Mouse (Mus musculus): Measurements from ENCODE around the gene Plppr4.

Gene Plppr4

DNA sequence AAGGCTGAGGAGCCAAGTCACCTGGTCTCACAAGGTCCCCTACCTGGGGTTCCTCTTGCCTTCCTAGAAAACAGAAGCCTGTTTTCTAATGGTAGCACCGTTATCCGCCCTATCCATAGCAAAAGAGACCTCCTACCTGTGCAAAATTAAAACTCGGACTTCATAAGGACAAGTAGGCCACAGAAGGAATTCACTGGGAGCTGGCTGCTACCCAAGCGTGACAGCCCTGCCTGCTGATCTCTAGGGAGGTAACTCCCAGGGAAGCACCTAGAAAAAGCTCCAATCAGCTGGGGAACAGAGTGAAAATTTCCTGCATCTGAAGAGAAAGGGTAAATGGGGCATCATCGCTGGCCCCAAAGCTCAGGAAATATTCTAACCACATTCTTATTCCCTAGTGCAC lies at the start of gene Plppr4:
Gene Plppr4, minus strand, starts transcription at position 349 of the 400 bp plus-strand sequence.
- no peak for DNase-seq (ENCODE audit: low read depth)

DNA sequence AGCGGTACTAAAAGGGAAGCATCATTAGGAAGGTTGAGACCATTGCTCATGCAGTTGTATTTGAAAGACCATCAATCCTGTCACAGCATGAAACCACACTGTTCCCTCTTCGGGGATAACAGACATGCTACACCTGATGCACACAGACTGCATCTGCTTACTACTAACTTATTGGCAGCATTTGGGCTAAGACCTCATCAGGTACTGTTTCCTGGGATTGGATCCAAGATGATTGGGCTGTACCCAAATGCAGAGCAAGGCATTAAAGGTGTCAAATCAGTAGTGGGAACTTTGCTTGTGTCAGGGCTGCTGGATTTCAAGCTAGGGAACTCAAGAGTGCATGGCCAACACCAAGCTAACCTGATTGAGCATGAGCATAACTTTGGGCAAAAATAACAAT lies 45.1 kb upstream of the Plppr4 start:
- no peak for DNase-seq (ENCODE audit: low read depth)

- no peak for DNase-seq (ENCODE audit: low read depth)
Measured at GRCm38 (mm10) chr3:117403740-117404139, 43.1 kb upstream of the Plppr4 start.

DNA sequence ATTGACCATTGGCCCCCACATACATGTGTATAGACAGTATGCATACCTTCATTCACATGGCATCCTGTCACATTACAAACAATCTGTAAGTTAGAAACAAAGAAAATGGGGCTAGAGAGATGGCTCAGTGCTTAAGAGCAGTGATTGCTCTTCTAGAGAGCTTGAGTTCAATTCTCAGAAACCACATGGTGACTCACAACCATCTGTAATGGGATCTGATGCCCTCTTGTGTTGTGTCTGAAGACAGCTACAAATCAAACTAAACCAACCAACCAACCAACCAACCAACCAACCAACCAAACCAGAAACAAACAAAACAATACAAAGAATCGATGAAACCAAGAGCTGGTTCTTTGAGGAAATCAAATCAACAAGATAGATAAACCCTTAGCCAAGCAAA lies 5.4 kb upstream of the Plppr4 start:
- DNase-seq (ENCODE audit: low read depth): no peak

DNA sequence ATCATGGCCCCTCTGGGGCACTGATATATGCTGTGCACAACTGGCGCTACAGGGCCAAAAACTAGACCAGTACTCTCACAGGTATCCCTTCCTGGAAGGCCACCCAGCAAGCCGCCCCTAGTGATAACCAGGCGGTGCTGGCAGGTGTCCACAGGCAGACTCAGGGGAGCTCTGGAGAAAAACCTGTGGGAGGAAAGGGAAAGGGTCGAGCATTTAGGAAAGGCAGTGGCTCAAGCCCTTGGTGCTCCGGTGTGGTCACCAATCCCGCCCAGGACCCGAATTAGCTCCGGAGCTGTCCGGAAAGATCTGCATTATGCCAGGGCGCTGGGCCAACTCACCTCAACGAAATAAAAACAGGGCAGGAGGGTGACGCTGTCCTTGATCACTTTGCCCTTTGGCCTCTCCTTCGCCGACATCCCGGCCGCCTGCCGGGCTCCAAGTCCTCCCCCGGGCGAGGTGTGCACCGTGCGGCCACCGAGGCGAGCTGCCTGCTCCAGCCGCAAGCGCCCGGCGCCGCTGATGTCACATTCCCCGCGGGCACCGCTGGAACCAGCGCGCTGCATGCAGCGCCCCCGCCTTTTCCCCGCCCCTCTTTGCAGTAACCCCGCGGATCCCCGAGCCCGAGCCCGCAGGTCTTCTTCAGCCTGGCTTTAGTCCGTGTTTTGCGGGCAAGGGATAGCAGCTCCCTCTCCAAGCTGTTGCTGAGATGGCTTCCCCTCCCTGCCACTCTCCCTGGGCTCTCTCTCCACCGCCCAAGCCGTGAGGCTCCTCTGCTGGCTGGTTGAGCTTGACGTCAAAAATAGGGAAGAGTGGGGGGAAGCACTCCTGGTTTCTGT lies 772 bp downstream of the Plppr4 start:
- no peak for DNase-seq (ENCODE audit: low read depth)

DNA sequence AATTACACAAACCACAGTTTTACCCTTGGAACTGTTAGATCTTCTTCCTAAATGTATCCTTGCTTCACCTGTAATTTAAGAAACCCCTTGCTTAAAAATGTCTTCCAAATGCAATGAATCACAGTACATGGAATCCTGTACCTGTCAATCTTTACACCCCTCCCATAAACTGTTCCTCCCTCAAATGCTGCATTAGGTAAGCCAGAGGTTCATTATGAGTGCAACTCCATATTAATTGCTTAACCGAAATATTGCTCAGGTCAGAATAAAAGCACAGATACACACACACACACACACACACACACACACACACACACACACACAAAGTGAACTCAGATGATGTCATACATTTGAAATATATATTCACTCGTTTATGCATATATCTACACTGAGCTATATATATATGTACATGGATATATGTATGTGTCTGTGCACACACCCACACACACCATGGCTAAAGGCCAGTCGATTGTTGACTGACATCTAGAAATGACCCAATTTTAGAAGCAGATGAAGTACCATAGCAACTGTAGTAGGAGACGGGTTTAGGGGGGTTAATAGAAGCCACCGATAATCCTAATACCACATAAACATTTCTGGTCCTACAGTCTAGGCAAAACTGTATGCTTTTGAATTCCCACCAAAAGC lies 1.6 kb downstream of the Plppr4 start:
- no peak for DNase-seq (ENCODE audit: low read depth)

- no peak for DNase-seq (ENCODE audit: low read depth)
Measured at GRCm38 (mm10) chr3:117357367-117357766, 3.3 kb downstream of the Plppr4 start.

DNA sequence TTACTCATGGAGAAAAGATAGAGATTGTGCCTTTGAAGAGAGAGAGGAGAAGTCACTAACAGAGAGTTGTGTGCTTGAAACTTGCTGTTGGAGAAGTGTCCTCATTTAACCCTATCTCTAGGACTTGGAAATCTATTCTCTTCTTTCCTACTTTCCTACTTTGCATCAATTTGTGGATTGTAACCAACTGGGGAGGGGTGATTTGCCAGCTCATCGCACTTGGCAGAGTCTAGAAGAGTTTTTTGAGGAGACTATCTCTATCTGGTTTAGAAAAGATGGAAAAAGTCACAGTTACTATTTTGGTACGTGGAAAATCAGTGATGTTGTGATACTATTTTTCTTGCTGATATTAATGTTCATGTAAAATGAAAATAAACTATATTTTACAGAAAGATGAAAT lies 6.7 kb downstream of the Plppr4 start:
- DNase-seq (ENCODE audit: low read depth): no peak

GRCm38 (mm10) chr3:117346351-117346750 lies 14.3 kb downstream of the Plppr4 start:
- no peak for DNase-seq (ENCODE audit: low read depth)

DNA sequence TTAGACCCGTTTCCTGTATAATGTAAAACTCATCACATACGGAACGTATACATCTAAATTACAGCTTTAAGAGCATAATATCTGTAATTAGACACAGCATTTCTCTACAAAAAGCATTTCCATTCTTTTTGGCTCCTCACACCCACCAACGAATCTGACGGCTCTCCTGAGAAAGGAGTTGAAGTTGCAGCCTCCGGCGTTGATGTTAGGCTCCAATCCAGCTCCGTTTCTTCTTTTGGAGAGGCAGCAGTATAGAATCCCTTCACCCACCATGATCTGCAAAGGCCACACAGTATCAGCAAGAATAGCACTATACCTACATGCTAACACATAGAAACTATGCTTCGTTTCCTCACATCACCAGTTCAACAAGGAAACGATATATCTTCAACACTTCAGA lies 29.2 kb downstream of the Plppr4 start:
- DNase-seq (ENCODE audit: low read depth): no peak

DNA sequence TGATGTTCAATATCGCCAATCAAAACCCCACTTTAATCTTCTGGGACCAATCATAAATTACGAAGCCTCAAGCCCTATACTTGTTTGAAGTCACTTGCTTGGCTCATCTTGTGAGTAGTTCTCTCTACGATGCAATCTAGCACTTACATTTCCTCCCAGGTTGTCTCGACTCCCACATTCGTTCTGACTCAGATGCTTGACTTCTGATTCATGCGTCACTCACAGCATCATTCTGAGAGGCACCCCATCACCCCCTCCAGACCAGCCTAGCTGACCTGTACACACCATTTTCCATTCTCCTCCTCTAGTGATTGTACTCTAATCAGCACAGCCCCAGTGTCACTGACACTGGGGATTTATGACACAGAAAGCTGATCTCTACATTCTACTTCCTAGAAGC lies 31.2 kb downstream of the Plppr4 start:
- no peak for DNase-seq (ENCODE audit: low read depth)

GRCm38 (mm10) chr3:117326551-117326950 lies 34.1 kb downstream of the Plppr4 start:
- no peak for DNase-seq (ENCODE audit: low read depth)

GRCm38 (mm10) chr3:117319671-117320070 lies 41.0 kb downstream of the Plppr4 start:
- DNase-seq (ENCODE audit: low read depth): no peak

DNA sequence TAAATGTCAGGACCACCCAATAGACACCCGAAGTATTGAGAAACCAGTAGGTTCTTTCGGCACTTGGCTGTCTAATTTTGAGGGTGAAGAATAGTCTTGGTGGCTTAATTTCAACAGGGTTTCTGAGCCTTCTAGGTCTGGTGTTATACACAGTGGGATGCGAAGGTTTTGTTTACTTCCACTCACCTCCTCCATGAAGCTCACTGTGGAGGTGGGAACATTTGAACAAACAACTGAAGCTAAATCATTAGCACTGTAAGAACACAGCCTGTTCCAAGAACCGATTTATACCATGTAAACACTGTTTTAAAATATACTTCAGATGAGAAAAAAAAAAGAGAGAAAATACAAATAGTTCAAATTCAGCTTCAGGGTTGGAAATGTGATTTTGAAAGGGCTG lies 47.3 kb downstream of the Plppr4 start:
- no peak for DNase-seq (ENCODE audit: low read depth)

DNA sequence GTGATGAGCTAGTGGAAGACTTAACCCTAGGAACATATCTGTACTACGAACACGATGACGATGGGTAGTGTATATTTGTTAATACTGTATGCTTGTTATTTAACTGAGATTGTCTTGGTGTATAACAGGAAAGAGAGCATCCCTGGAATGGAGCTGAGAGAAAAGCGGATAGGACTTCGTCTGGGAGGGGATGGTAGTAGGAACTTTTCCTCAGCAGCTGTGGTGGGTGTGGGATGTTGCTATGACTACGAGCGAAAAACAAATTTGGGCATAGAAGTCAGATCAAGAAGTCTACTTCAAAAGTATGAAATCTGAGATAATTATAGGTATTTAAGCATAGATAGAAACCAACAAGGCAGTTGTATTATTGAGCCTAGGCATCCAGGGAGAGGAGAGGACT lies 48.6 kb downstream of the Plppr4 start:
- no peak for DNase-seq (ENCODE audit: low read depth)

DNA sequence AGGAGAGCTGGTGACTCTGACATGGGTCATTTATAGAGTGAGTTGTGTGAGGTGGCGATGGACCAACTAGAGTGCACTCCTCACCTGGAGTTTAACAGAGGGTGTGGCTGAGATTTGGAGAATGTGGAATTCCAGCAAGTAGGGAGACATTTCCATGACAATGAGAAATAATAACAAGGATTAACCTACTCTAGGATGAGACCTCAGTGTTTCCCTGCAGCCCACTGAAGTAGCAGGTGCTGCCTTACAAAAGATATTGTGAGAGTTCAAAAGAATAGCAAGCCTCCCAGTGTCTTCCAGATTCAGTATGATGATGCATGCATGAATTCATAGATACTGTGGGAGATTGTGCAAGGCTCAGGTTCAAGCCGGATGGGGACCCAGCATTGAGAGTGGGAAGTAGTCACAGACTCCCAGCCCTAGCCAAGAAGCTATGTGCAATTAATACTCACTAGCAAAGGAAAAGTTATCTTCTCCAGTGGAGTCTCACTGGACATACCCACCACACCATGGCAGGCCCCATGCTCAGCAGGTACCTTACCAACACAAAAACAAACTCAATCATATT lies 49.8 kb downstream of the Plppr4 start:
- no peak for DNase-seq (ENCODE audit: low read depth)

DNA sequence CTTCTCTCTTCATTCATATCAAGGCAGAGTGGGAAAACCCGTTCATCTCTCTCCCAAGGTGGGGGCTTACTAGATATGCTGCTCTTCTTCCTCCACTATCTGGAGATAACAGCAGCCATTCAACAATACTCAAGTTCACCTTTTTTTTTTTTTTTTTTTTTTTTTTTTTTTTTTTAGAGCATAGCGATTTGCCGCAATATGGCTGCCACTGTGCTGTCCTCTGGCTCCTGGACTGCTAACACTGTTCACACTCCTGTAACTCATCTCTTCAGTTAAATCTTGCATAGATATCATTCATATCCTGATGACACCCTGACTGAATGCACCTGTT lies 51.1 kb downstream of the Plppr4 start:
- DNase-seq (ENCODE audit: low read depth): no peak

- no peak for DNase-seq (ENCODE audit: low read depth)
Measured at GRCm38 (mm10) chr3:117308895-117309579, 51.6 kb downstream of the Plppr4 start.

- no peak for DNase-seq (ENCODE audit: low read depth)
Measured at GRCm38 (mm10) chr3:117307555-117307954, 53.1 kb downstream of the Plppr4 start.

DNA sequence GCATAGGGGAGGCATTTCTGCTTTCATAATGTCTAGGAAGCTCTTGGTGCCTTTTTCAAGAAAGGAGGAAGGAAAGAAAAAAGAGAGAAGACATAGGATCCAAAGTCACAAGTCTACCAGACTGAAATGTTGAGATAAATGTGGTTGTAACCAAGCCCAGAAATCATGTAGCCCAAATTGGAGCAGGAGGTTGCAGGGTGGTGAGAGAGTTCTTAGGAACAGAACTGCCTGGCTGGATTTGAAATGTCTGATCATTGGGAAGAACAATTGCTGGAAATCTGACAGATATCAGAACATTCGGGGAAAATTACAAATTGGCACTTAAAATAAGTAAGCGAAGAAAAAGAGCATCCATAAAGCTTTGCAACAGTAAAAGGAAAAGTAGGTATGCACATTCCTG lies 56.6 kb downstream of the Plppr4 start:
- DNase-seq (ENCODE audit: low read depth): no peak

GRCm38 (mm10) chr3:117300735-117301271 lies 59.9 kb downstream of the Plppr4 start:
- DNase-seq (ENCODE audit: low read depth): no peak

GRCm38 (mm10) chr3:117297735-117298134 lies 62.9 kb downstream of the Plppr4 start:
- DNase-seq (ENCODE audit: low read depth): no peak
